Mouse (Mus musculus): ENCODE results near the gene Syt1. TPM values are rescaled to one million over a fixed set of nuclear protein-coding genes. Genes with fewer than 3 reads are reported as not detected.

Syt1 gene
- total RNA-seq (2017), result not detected in 2 replicates

DNA sequence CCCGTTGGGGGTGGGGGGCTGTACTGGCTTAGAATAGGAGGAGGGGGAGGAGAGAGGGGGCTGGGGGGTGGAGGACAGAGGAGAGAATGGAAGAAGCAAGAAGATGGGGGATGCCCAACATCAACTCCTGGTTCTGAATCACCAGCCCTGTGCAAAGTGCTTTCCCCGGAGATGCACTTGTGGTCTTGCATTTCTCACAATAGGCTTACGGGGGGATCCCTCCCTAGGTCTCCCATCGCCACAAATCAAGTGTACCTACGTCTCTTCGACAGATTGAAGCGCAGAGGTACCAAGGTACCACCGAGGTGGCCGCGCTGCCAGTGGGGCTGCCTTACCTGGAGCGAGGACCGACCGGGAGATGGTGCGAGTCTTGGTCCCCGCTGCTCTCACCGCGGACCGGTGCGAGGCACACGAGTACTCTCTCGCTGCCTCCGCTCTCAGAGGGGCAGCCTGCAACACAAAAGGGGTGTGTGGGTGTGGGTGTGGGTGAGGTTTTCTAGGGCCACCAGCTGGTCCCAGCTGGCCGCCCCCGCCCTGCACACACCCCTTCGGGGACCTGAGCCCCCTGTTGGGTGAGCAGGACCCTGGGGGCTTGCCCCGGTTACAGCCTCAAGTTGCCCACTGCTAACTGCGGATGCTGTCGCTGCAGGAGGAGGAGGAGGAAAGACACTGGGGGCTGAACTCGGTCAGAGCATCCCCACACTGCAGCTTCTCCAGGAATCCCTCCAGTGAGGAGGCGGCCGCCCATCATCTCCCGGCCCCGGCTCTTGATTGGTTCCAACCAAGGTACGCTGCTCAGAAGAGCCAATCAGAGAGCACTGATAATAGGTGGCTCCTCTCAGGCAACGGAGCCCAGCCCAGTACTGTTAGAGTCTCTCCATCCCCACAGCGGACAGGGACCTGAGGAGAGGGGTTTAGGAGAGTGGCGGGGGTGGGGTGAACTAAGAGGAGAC is at the start of gene Syt1:
Gene Syt1 (minus strand): TSS at position 742 of the 953 bp plus-strand sequence.
- no peak for ATAC-seq (ENCODE audit: extremely low read depth, insufficient number of reproducible peaks, low FRiP score, poor library complexity, severe bottlenecking)

- ATAC-seq (ENCODE audit: extremely low read depth, insufficient number of reproducible peaks, low FRiP score, poor library complexity, severe bottlenecking), result no peak
Observed at GRCm38 (mm10) chr10:109056500-109056899, 45.7 kb upstream of the Syt1 start.

DNA sequence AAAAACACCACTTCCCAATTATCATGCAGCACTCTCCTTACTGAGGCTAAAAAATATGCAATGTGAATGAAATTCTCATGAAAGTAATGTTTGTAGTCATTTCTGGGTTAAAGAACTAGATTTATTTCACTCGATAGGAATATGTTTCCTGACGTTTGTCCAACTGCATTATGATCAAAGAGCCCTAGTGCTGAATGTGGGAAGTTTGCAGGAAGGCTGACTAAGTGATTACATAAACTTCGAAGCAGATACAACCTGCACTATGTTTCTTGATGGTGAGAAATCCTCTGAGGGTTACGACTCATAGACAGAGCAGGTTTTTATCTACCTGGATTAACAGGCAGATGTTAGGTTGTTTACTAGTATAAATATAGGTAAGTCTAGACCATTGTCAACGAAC is 36.8 kb upstream of the Syt1 start:
- no peak for ATAC-seq (ENCODE audit: extremely low read depth, insufficient number of reproducible peaks, low FRiP score, poor library complexity, severe bottlenecking)

DNA sequence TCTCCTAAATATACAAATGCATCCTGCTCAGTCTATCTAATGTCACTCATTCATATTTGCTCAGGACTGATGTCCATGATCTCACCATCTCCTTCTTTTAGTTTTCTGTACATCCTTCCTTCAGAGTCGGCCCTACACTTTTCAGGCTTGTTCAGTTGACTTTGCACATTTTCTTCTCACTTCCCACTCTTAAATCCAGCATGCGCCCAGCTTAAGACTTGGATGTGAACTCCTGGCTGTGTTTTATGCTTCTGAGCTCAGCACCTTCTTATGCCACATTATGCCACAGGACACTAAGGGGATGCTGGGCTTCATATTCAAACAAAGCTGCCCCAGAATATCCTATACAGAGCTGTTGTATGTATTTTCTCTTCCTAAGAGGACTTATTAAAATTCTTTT is 36.2 kb upstream of the Syt1 start:
- ATAC-seq (ENCODE audit: extremely low read depth, insufficient number of reproducible peaks, low FRiP score, poor library complexity, severe bottlenecking), result no peak

DNA sequence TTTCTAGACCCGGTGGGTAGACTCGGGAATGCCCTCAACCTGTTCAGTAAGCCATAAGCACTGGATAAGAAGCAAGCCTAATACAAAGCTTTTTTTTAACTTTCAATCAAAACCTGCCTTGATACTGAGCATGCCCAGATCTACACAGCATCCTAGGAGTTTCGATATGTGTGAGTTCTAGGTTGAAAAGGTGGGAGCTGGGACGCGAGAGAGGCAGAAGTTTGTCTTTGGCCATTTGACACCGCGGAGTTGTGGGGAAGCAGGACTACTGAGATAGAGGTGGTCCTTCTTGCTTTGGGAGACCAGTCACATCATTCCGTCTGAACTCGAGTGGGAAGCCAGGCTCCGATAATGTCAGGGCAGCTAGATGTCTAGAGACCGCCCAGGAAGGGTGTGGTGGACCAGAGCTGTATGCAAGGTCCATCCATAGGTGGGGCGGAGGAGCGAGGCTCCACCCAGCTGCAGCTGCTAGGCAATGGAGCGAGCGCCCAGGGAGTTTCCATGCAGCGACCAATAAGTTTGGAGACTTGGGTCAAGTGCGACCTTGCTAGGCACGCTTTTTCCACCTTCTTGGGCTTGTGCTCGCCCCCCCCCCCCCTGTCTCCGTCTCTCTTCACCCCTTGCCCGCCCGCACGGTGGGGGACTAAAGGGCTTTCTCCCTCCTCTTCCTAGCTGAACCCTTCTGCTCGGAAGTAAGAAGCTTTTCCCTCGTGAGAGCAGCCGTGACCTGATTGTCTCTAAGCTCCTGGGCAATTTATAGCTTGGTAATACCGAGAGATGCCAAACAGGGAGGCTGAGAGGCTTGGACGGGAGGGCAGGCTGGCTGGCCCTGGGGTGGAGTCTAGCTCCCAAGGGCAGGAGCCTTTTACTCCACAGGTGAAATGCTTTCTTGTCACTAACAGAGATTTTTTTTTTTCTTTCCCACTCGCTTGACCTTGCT is 714 bp upstream of the Syt1 start:
- ATAC-seq (ENCODE audit: extremely low read depth, insufficient number of reproducible peaks, low FRiP score, poor library complexity, severe bottlenecking), result no peak

DNA sequence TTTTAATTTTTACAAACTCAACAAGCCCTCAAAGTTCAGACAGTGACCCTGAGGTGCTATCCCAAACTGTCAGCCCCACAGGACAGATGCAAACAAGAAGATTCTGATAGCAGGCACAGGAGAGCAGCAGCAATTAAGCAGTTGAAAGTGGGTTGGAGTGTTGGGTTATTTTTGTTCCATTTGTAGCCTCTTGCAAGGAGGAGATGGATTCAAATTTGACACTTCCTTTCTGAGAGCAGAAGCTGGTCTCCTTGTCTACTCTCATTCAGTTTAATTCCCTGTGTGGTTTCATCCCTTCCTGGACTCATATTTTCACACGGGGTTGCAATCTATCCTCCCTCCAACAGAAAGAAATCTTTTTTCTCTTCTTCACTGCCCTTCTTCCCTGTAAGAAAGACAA is 951 bp downstream of the Syt1 start:
- no peak for ATAC-seq (ENCODE audit: extremely low read depth, insufficient number of reproducible peaks, low FRiP score, poor library complexity, severe bottlenecking)

- ATAC-seq (ENCODE audit: extremely low read depth, insufficient number of reproducible peaks, low FRiP score, poor library complexity, severe bottlenecking), result no peak
Observed at GRCm38 (mm10) chr10:109008456-109008855, 2.3 kb downstream of the Syt1 start.

DNA sequence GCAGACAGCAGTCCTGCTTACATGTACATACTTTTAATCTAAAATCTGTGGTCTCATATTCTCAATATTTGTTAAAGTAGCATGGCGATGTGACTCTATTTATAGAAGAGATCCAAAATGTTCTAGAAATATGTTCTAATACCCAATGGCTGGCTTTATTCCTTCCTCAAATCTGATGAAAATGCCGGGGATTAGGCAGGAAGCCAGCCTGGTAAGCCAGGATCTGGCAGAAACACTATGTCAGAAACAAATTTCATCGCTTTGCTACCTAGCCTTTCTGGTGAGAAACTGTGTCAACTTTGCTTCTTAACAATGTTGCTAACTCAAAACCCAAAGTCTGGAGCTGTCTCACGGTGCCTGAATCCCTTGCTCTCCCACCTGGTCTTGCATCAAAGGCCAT is 7.3 kb downstream of the Syt1 start:
- no peak for ATAC-seq (ENCODE audit: extremely low read depth, insufficient number of reproducible peaks, low FRiP score, poor library complexity, severe bottlenecking)

DNA sequence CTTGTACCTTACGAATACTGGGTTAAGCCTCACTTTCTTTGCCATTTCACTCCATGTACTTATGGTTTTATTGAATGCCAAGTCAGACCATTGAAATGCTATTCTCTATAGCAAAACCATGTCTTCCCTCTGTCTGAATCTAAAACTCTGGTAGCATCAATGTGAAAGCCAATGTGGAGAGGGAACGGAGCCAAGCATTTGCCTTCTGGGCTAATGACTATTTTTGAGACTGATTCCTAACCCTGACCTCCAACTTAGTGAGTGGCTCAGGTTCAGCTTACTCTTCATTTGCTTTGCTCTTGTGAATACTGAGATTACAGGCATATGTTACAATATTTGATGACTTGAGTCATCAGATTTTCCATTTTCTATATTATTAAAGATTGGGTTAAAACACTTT is 23.5 kb downstream of the Syt1 start:
- ATAC-seq (ENCODE audit: extremely low read depth, insufficient number of reproducible peaks, low FRiP score, poor library complexity, severe bottlenecking), result no peak

- no peak for ATAC-seq (ENCODE audit: extremely low read depth, insufficient number of reproducible peaks, low FRiP score, poor library complexity, severe bottlenecking)
Observed at GRCm38 (mm10) chr10:108979660-108980059, 31.1 kb downstream of the Syt1 start.

DNA sequence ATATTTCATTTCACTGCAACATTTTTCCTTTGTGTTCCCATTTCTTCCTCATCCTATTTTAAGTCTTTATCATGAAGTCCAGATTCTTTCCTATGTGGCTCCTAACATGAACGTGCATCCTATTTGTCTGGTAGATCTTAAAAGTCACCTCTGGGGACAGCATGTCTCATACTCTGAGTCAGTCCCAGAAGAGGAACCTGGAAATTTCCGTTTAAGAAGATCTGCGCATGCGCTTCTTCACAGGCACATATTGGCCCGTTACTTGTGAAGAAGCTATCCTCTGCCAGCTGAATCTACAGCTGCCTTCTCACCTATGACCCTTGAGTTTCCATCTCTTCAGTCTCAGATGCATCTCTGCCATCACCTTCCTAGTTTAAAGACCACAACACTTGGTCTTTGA is 55.8 kb downstream of the Syt1 start:
- no peak for ATAC-seq (ENCODE audit: extremely low read depth, insufficient number of reproducible peaks, low FRiP score, poor library complexity, severe bottlenecking)

- no peak for ATAC-seq (ENCODE audit: extremely low read depth, insufficient number of reproducible peaks, low FRiP score, poor library complexity, severe bottlenecking)
Observed at GRCm38 (mm10) chr10:108952182-108952581, 58.6 kb downstream of the Syt1 start.

DNA sequence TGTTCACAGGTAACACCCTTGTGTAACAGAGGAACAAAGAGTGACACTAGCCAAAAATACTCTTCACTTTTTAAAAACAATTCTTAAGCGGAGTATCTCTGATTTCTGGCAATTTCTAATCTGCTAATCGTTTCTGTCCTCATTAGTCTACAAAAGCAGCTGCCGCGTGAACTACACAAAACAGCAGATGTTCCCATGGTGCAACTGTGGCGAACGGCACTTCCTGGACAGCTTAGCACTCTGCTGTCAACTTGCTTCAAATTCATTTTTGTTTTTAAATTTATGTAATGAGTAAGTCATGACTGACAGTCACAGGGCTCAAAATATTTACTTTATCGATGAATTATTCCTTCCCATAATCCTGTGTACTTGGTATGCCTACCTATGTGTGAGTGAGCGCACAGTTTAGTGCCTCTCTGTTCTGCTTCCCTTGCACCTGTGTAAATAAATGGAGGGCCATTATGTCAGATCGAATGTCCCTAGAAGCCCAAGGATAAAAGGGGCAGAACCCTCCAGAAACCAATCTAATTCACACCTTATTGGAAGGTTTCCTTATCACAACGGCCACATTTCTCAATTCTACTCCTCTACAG is 73.8 kb downstream of the Syt1 start:
- no peak for ATAC-seq (ENCODE audit: extremely low read depth, insufficient number of reproducible peaks, low FRiP score, poor library complexity, severe bottlenecking)

DNA sequence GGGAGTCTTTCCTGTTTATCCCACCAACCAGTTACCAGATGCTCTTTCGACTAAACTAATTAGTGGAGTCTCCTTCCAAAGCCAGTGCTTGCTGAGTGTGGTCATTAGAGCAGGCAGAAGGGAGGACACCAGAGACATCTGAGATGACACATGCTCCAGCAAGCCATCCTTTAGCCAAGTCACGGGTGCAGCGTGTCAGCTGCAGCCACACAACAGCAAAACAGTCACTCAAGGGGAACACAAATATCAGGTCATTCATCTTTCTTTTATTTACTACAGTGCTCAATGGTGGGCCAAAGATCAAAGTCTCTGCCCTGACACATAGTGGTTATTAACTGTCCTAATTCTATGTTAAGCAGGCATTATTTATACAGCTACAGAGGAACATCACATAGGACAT is 80.5 kb downstream of the Syt1 start:
- no peak for ATAC-seq (ENCODE audit: extremely low read depth, insufficient number of reproducible peaks, low FRiP score, poor library complexity, severe bottlenecking)

DNA sequence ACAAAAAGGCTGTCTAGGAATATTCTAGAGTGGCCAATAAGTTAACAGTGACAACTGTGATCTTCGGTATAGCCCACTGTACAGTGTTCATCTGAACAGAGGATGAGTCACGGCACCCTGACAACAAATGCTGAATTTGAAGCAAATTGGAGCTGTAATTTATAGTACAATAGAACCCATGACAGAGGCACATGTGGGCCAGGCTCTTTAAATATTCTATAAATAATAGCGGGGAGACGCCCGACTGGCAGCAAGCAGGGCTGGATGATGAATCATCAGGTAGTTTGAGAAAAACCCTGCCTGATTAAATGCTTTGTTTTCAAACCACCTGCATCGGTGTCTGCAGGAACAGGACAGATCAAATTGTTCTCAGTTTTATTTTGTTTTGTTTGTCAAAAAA is 81.1 kb downstream of the Syt1 start:
- no peak for ATAC-seq (ENCODE audit: extremely low read depth, insufficient number of reproducible peaks, low FRiP score, poor library complexity, severe bottlenecking)

- ATAC-seq (ENCODE audit: extremely low read depth, insufficient number of reproducible peaks, low FRiP score, poor library complexity, severe bottlenecking), result no peak
Observed at GRCm38 (mm10) chr10:108905264-108905663, 105.5 kb downstream of the Syt1 start.

DNA sequence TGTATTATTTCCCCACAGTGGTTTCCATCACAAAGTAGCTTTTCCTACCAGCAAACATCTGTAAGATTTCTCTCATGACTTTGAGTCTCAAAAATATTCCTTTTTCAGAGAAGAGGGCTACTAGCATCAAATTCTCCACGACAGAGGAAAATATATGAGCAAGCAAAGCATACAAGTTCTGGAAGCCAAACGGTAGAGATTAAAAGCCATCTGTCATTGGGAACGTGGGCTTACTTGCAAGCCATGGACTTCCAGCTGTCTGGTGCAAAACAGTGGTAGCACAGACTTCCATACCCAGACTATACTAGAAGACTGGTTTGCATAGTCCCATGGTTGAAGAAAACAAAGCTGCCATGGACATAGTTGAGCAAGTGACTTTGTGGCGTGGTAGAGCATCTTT is 106.4 kb downstream of the Syt1 start:
- ATAC-seq (ENCODE audit: extremely low read depth, insufficient number of reproducible peaks, low FRiP score, poor library complexity, severe bottlenecking), result no peak

GRCm38 (mm10) chr10:108896529-108896928 is 114.3 kb downstream of the Syt1 start:
- no peak for ATAC-seq (ENCODE audit: extremely low read depth, insufficient number of reproducible peaks, low FRiP score, poor library complexity, severe bottlenecking)

DNA sequence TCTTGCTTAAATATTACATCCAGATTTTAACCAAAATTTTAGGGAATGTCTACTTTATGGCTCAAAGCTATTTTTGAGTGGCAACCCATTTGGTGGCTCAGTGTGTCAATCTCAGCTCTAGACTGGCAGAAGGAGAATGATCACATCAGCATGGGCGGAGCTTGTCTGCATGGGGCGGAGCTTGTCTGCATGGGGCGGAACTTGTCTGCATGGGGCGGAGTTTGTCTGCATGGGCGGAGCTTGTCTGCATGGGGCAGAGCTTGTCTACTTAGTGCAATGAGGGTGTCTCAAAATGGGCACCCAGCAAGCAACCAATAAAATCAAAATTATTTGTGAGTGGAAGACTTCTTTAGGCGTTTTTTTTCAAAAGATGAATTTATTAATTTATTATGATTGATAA is 117.5 kb downstream of the Syt1 start:
- ATAC-seq (ENCODE audit: extremely low read depth, insufficient number of reproducible peaks, low FRiP score, poor library complexity, severe bottlenecking), result no peak
